Mouse (Mus musculus): ENCODE results near the gene Haus3. TPM values are rescaled to one million over a fixed set of nuclear protein-coding genes. Genes with fewer than 3 reads are reported as not detected.

The Haus3 gene
- total RNA-seq, 2 experiments from 2014 or later: 8.3 to 9.3 TPM

- no peak for DNase-seq (ENCODE audit: low spot score in 2 of 2)
Measured at GRCm38 (mm10) chr5:34132731-34133130, 36.6 kb downstream of the Haus3 start.

DNA sequence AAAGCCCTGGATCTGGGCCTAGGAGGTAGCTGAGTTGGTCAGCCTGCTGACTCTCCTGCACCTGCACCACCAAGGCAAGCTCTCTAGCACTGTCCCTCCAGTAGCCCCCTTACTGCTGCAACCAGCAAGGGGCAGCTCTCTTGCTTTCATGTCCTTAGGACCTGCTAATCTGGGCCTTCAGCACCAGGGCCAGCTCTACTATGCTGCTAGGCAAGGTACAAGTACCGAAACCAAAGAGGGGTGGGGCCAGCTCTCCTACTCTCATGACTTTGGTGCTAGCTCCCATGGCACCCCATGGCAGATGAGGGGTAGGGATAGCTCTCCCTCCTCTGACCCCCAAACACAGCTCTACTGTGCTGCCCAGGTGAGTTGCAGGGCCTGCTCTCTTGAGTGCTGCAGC lies 45.2 kb downstream of the Haus3 start:
- no peak for DNase-seq (ENCODE audit: low spot score in 2 of 2)

DNA sequence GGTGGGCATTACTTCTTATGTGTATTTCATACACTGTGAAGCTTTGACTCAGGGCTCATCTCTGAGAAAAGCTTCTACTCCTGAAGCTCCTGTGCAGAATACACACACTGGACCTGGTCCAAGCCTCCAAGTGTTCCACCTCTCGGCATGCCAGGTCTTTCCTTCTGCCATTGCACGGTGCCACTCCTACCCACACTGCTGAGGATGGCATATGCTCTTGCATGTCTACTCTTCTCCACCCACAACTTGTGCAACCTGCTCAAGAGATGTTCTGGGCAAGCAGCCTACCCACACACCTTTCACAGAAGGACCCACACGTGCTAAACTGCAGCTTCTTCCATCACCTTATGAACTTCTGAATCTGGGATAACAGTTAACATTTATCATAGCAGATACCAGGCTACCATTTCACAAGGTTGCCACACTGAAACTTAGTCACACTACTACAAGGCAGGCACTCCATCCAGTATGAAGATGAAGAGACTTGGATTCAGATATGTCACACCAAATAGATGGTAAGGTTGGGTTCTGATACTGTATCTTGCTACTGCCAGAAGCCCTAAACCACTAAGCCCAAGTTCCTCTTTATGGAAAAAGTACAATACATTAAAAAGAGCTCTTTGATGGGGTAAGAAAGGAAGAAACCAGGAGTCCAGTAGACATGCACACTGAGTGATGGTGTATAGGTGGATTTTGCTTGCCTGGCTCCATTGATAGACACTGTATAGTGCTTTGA lies 50.0 kb downstream of the Haus3 start:
- no peak for DNase-seq (ENCODE audit: low spot score in 2 of 2)

- DNase-seq (ENCODE audit: low spot score in 2 of 2): peak in 1 of 2 experiments; percentile 2
Measured at GRCm38 (mm10) chr5:34105681-34106080, 63.6 kb downstream of the Haus3 start.

Other genes with a start within 250 kb of the Haus3 start
- 10 to 100 TPM; 17.9 to 19.9 TPM for gene Nelfa, start 233.1 kb downstream of the Haus3 start, total RNA-seq (2021)
- gene Gm1673, start 186.1 kb downstream of the Haus3 start, total RNA-seq (2021): 10 to 100 TPM; 21.1 to 39.7 TPM
- 10 to 100 TPM; 21.7 to 44.0 TPM for gene Nat8l, start 173.5 kb downstream of the Haus3 start, total RNA-seq (2021)
- gene Poln, start 79 bp downstream of the Haus3 start, total RNA-seq (2021): 10 to 100 TPM; 15.5 to 26.2 TPM
- 100 to 1,000 TPM; 108 to 114 TPM for gene Mxd4, start 18.2 kb upstream of the Haus3 start, total RNA-seq (2021)
- 1 to 10 TPM in 1 of 2 experiments, under 1 TPM in 1; 0.53 to 1.0 TPM for gene Zfyve28, start 118.9 kb upstream of the Haus3 start, total RNA-seq (2021)
- gene Cfap99, start 119.1 kb upstream of the Haus3 start, total RNA-seq (2021): not detected
- 100 to 1,000 TPM; 101 to 105 TPM for gene Rnf4, start 166.8 kb upstream of the Haus3 start, total RNA-seq (2021)
- gene Fam193a, start 200.4 kb upstream of the Haus3 start, total RNA-seq (2021): 10 to 100 TPM; 28.9 to 29.5 TPM

Data from adrenal gland, adult 18-20 months (tissue).